Mouse (Mus musculus): ENCODE measurements around the gene Git2. TPM values are rescaled to one million over a fixed set of nuclear protein-coding genes. Genes with fewer than 3 reads are reported as not detected.

The Git2 gene
- polyA plus RNA-seq, 1 experiment: not detected

GRCm38 (mm10) chr5:114722846-114723245, 52.5 kb downstream of the Git2 start:
- H3K4me1 ChIP-seq (ENCODE audit: control insufficient read depth, insufficient read depth, low read length): 0 out of 2 replicates have a peak, but pooled peaks cover 3% of the 10 kb centered on the region
- TF ChIP-seq POLR2A (IDR thresholded peaks at IDR 0.05; ENCODE audit: insufficient read depth, low read depth, low read length) (no peak), CTCF (IDR thresholded peaks at IDR 0.05; ENCODE audit: insufficient read depth, low read depth, low read length) (no peak)
- H3K27ac ChIP-seq (ENCODE audit: insufficient read depth, low read depth, low read length): no peak overlapping the region
- 82% methylated on average over 13 of the region's 13 CpGs for WGBS
- H3K4me3 ChIP-seq (ENCODE audit: insufficient read depth, low read depth, low read length): no peak overlapping the region

GRCm38 (mm10) chr5:114721969-114722368, 53.3 kb downstream of the Git2 start:
- TF ChIP-seq CTCF (IDR thresholded peaks at IDR 0.05; ENCODE audit: insufficient read depth, low read depth, low read length) (no peak), POLR2A (IDR thresholded peaks at IDR 0.05; ENCODE audit: insufficient read depth, low read depth, low read length) (no peak)
- no peak overlapping the region for H3K27ac ChIP-seq (ENCODE audit: insufficient read depth, low read depth, low read length)
- H3K4me1 ChIP-seq (ENCODE audit: control insufficient read depth, insufficient read depth, low read length): 0 out of 2 replicates have a peak, but pooled peaks cover 3% of the 10 kb centered on the region
- WGBS: 91% methylated on average over 10 of the region's 10 CpGs
- H3K4me3 ChIP-seq (ENCODE audit: insufficient read depth, low read depth, low read length): no peak overlapping the region

GRCm38 (mm10) chr5:114720784-114721183, 54.5 kb downstream of the Git2 start:
- H3K27ac ChIP-seq (ENCODE audit: insufficient read depth, low read depth, low read length): no peak overlapping the region
- no peak overlapping the region for H3K4me3 ChIP-seq (ENCODE audit: insufficient read depth, low read depth, low read length)
- 0 out of 2 replicates have a peak, but pooled peaks cover 3% of the 10 kb centered on the region for H3K4me1 ChIP-seq (ENCODE audit: control insufficient read depth, insufficient read depth, low read length)
- no peak for TF ChIP-seq CTCF (IDR thresholded peaks at IDR 0.05; ENCODE audit: insufficient read depth, low read depth, low read length)
- TF ChIP-seq POLR2A (IDR thresholded peaks at IDR 0.05; ENCODE audit: insufficient read depth, low read depth, low read length): no peak
- 87% methylated on average over 11 of the region's 11 CpGs for WGBS

GRCm38 (mm10) chr5:114719928-114720270, 55.4 kb downstream of the Git2 start:
- Histone ChIP-seq H3K4me3 (ENCODE audit: insufficient read depth, low read depth, low read length) (no peak overlapping the region), H3K27ac (ENCODE audit: insufficient read depth, low read depth, low read length) (no peak overlapping the region), H3K4me1 (ENCODE audit: control insufficient read depth, insufficient read depth, low read length) (0 out of 2 replicates have a peak, but pooled peaks cover 3% of the 10 kb centered on the region)
- 89% methylated on average over 6 of the region's 6 CpGs for WGBS
- TF ChIP-seq POLR2A (IDR thresholded peaks at IDR 0.05; ENCODE audit: insufficient read depth, low read depth, low read length) (no peak), CTCF (IDR thresholded peaks at IDR 0.05; ENCODE audit: insufficient read depth, low read depth, low read length) (no peak)

GRCm38 (mm10) chr5:114719003-114719927, 56.1 kb downstream of the Git2 start:
- H3K4me3 ChIP-seq (ENCODE audit: insufficient read depth, low read depth, low read length): no peak overlapping the region
- no peak overlapping the region for H3K27ac ChIP-seq (ENCODE audit: insufficient read depth, low read depth, low read length)
- 88% methylated on average over 20 of the region's 20 CpGs for WGBS
- TF ChIP-seq POLR2A (IDR thresholded peaks at IDR 0.05; ENCODE audit: insufficient read depth, low read depth, low read length) (no peak), CTCF (IDR thresholded peaks at IDR 0.05; ENCODE audit: insufficient read depth, low read depth, low read length) (no peak)
- H3K4me1 ChIP-seq (ENCODE audit: control insufficient read depth, insufficient read depth, low read length): 0 out of 2 replicates have a peak, but pooled peaks cover 3% of the 10 kb centered on the region

GRCm38 (mm10) chr5:114718483-114718882, 56.8 kb downstream of the Git2 start:
- Histone ChIP-seq H3K4me1 (ENCODE audit: control insufficient read depth, insufficient read depth, low read length) (0 out of 2 replicates have a peak, but pooled peaks cover under 1% of the 10 kb centered on the region), H3K4me3 (ENCODE audit: insufficient read depth, low read depth, low read length) (no peak overlapping the region), H3K27ac (ENCODE audit: insufficient read depth, low read depth, low read length) (no peak overlapping the region)
- 81% methylated on average over 13 of the region's 13 CpGs for WGBS
- no peak for TF ChIP-seq CTCF (IDR thresholded peaks at IDR 0.05; ENCODE audit: insufficient read depth, low read depth, low read length)
- no peak for TF ChIP-seq POLR2A (IDR thresholded peaks at IDR 0.05; ENCODE audit: insufficient read depth, low read depth, low read length)

GRCm38 (mm10) chr5:114717937-114718336, 57.4 kb downstream of the Git2 start:
- no peak overlapping the region for H3K27ac ChIP-seq (ENCODE audit: insufficient read depth, low read depth, low read length)
- H3K4me3 ChIP-seq (ENCODE audit: insufficient read depth, low read depth, low read length): no peak overlapping the region
- TF ChIP-seq CTCF (IDR thresholded peaks at IDR 0.05; ENCODE audit: insufficient read depth, low read depth, low read length) (no peak), POLR2A (IDR thresholded peaks at IDR 0.05; ENCODE audit: insufficient read depth, low read depth, low read length) (no peak)
- 96% methylated on average over 8 of the region's 8 CpGs for WGBS
- no peaks in the 10 kb centered on the region for H3K4me1 ChIP-seq (ENCODE audit: control insufficient read depth, insufficient read depth, low read length)

- H3K4me3 ChIP-seq (ENCODE audit: insufficient read depth, low read depth, low read length): no peak overlapping the region
- WGBS: 92% methylated on average over 12 of the region's 12 CpGs
- TF ChIP-seq CTCF (IDR thresholded peaks at IDR 0.05; ENCODE audit: insufficient read depth, low read depth, low read length) (no peak), POLR2A (IDR thresholded peaks at IDR 0.05; ENCODE audit: insufficient read depth, low read depth, low read length) (no peak)
Measured at GRCm38 (mm10) chr5:114717292-114717691, 58.0 kb downstream of the Git2 start.

GRCm38 (mm10) chr5:114714551-114714950, 60.8 kb downstream of the Git2 start:
- TF ChIP-seq POLR2A (IDR thresholded peaks at IDR 0.05; ENCODE audit: insufficient read depth, low read depth, low read length): no peak
- no peak for TF ChIP-seq CTCF (IDR thresholded peaks at IDR 0.05; ENCODE audit: insufficient read depth, low read depth, low read length)
- no peak overlapping the region for H3K4me3 ChIP-seq (ENCODE audit: insufficient read depth, low read depth, low read length)
- WGBS: 87% methylated on average over 18 of the region's 18 CpGs

More at GRCm38 (mm10) chr5:114717292-114717691, 58.0 kb downstream of the Git2 start:
- no peaks in the 10 kb centered on the region for H3K4me1 ChIP-seq (ENCODE audit: control insufficient read depth, insufficient read depth, low read length)
- H3K27ac ChIP-seq (ENCODE audit: insufficient read depth, low read depth, low read length): no peak overlapping the region

More at GRCm38 (mm10) chr5:114714551-114714950, 60.8 kb downstream of the Git2 start:
- no peak overlapping the region for H3K27ac ChIP-seq (ENCODE audit: insufficient read depth, low read depth, low read length)
- no peaks in the 10 kb centered on the region for H3K4me1 ChIP-seq (ENCODE audit: control insufficient read depth, insufficient read depth, low read length)

Measured in olfactory bulb, adult 2 months (tissue).